Mouse (Mus musculus): Measurements from ENCODE around the gene Cnot11. TPM values are rescaled to one million over a fixed set of nuclear protein-coding genes. Genes with fewer than 3 reads are reported as not detected.
A peak's percentile ranks its signal among the peaks of the same experiment; 100 is the strongest.

Cnot11 gene
- polyA plus RNA-seq, 1 experiment from 2014 or later: 33.5 TPM

- ATAC-seq (ENCODE audit: insufficient read depth, low FRiP score, low TSS enrichment) (no peak), DNase-seq (ENCODE audit: low spot score) (no peak)
- Histone ChIP-seq H3K36me3 (ENCODE audit: control insufficient read depth, insufficient read depth, low read length) (peaks cover 13% of the 10 kb centered on the region), H3K4me2 (ENCODE audit: low read depth) (no peak overlapping the region), H3K27ac (ENCODE audit: low read depth, low read length) (no peak overlapping the region), H3K9ac (ENCODE audit: low read length) (no peak overlapping the region), H3K27me3 (ENCODE audit: control insufficient read depth, insufficient read depth, low read length) (no peaks in the 10 kb centered on the region), H3K4me3 (ENCODE audit: low read depth, low read length) (no peak overlapping the region), H3K4me1 (ENCODE audit: control insufficient read depth, insufficient read depth, low read length) (no peaks in the 10 kb centered on the region), H3K9me3 (ENCODE audit: control insufficient read depth, low read length) (no peaks in the 10 kb centered on the region)
- 97% methylated on average over 7 of the region's 7 CpGs for WGBS
These were observed 10.8 kb downstream of the Cnot11 start for GRCm38 (mm10) chr1:39545589-39545988.

DNA sequence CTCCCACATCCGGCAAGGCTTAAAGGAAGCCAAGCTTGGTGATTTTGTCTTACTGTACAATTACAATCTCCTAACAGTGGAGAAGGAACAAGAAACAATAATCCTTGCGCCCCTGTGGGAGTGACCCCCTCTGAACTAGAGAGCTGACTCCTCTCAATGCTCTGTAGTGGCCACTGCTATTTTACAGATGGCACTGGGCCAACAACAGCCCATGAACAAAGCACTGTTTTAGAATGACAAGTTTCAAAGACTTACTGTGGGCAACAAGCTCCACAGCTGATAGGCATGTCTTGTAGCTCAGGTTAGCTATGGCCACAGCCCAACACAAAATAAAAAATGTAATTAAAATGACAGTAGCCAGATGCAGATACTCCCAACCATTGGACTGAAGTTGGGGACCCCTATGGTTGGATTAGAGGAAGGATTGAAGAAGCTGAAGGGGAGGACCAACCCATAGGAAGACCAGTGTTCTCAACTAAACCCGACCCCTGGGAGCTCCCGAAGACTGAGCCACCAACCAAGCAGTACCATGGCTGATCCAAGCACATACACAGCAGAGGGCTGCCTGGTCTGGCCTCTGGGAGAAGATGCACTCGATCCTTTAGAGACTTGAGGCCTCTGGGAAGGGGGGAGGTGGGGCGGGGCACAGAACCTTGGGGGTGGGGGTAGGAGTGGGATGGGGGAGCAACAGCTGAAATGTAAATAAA is 11.5 kb downstream of the Cnot11 start:
- Histone ChIP-seq H3K4me1 (ENCODE audit: control insufficient read depth, insufficient read depth, low read length) (no peaks in the 10 kb centered on the region), H3K4me3 (ENCODE audit: low read depth, low read length) (no peak overlapping the region), H3K36me3 (ENCODE audit: control insufficient read depth, insufficient read depth, low read length) (peaks cover 9% of the 10 kb centered on the region), H3K9ac (ENCODE audit: low read length) (no peak overlapping the region), H3K27ac (ENCODE audit: low read depth, low read length) (no peak overlapping the region), H3K4me2 (ENCODE audit: low read depth) (no peak overlapping the region), H3K27me3 (ENCODE audit: control insufficient read depth, insufficient read depth, low read length) (no peaks in the 10 kb centered on the region), H3K9me3 (ENCODE audit: control insufficient read depth, low read length) (no peaks in the 10 kb centered on the region)
- ATAC-seq (ENCODE audit: insufficient read depth, low FRiP score, low TSS enrichment) (no peak), DNase-seq (ENCODE audit: low spot score) (no peak)
- WGBS: 95% methylated on average over 6 of the region's 6 CpGs

DNA sequence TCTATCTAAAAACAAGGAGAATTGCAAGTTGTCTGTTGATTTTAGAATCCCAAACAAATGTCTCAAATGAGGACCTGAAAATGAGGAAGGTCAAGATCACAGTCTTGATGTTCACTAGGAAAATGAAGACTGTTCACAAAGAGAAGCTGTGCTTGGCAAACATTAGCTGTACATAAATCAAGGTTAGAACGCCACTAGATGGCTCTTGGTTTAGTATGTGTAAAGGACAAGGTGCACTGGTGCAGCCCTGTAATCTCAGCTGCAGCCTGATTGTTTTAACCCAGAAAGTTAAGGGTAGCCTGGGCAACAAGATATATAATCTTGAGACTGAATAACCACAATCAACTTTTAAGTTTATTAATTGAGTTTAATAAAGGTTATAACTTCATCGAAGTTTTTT is 12.4 kb downstream of the Cnot11 start:
- H3K9ac ChIP-seq (ENCODE audit: low read length): no peak overlapping the region
- H3K9me3 ChIP-seq (ENCODE audit: control insufficient read depth, low read length): no peaks in the 10 kb centered on the region
- ATAC-seq (ENCODE audit: insufficient read depth, low FRiP score, low TSS enrichment): no peak
- no peak overlapping the region for H3K4me2 ChIP-seq (ENCODE audit: low read depth)
- H3K27me3 ChIP-seq (ENCODE audit: control insufficient read depth, insufficient read depth, low read length): no peaks in the 10 kb centered on the region
- H3K4me3 ChIP-seq (ENCODE audit: low read depth, low read length): no peak overlapping the region
- DNase-seq (ENCODE audit: low spot score): no peak
- peaks cover 9% of the 10 kb centered on the region for H3K36me3 ChIP-seq (ENCODE audit: control insufficient read depth, insufficient read depth, low read length)
- WGBS: 69% methylated on average over 2 of the region's 2 CpGs
- no peaks in the 10 kb centered on the region for H3K4me1 ChIP-seq (ENCODE audit: control insufficient read depth, insufficient read depth, low read length)
- no peak overlapping the region for H3K27ac ChIP-seq (ENCODE audit: low read depth, low read length)

GRCm38 (mm10) chr1:39549831-39550230 is 15.0 kb downstream of the Cnot11 start:
- H3K27ac ChIP-seq (ENCODE audit: low read depth, low read length): no peak overlapping the region
- H3K4me1 ChIP-seq (ENCODE audit: control insufficient read depth, insufficient read depth, low read length): no peaks in the 10 kb centered on the region; the same call in 1 of the 2 replicates
- H3K36me3 ChIP-seq (ENCODE audit: control insufficient read depth, insufficient read depth, low read length): peaks cover 9% of the 10 kb centered on the region; the same call in 1 of the 2 replicates
- DNase-seq (ENCODE audit: low spot score) (no peak), ATAC-seq (ENCODE audit: insufficient read depth, low FRiP score, low TSS enrichment) (no peak)
- no peaks in the 10 kb centered on the region for H3K27me3 ChIP-seq (ENCODE audit: control insufficient read depth, insufficient read depth, low read length)
- 94% methylated on average over 2 of the region's 2 CpGs for WGBS
- no peak overlapping the region for H3K9ac ChIP-seq (ENCODE audit: low read length)
- H3K9me3 ChIP-seq (ENCODE audit: control insufficient read depth, low read length): no peaks in the 10 kb centered on the region
- H3K4me3 ChIP-seq (ENCODE audit: low read depth, low read length): no peak overlapping the region
- H3K4me2 ChIP-seq (ENCODE audit: low read depth): no peak overlapping the region

GRCm38 (mm10) chr1:39555556-39556415 is 21.0 kb downstream of the Cnot11 start:
- H3K4me2 ChIP-seq (ENCODE audit: low read depth): no peak overlapping the region
- H3K9ac ChIP-seq (ENCODE audit: low read length): peak overlapping the region; percentile 37; the same call in 1 of the 2 replicates
- H3K36me3 ChIP-seq (ENCODE audit: control insufficient read depth, insufficient read depth, low read length): no peaks in the 10 kb centered on the region
- no peaks in the 10 kb centered on the region for H3K27me3 ChIP-seq (ENCODE audit: control insufficient read depth, insufficient read depth, low read length)
- peak overlapping the region; percentile 24; the same call in 1 of the 2 replicates for H3K27ac ChIP-seq (ENCODE audit: low read depth, low read length)
- ATAC-seq (ENCODE audit: insufficient read depth, low FRiP score, low TSS enrichment) (peak; percentile 71; the same call in 1 of the 2 replicates), DNase-seq (ENCODE audit: low spot score) (peak; percentile 24)
- H3K9me3 ChIP-seq (ENCODE audit: control insufficient read depth, low read length): no peaks in the 10 kb centered on the region
- H3K4me3 ChIP-seq (ENCODE audit: low read depth, low read length): no peak overlapping the region
- peaks cover 13% of the 10 kb centered on the region for H3K4me1 ChIP-seq (ENCODE audit: control insufficient read depth, insufficient read depth, low read length)
- WGBS: 26% methylated on average over 9 of the region's 9 CpGs

- no peak for DNase-seq (ENCODE audit: low spot score)
- Histone ChIP-seq H3K4me3 (ENCODE audit: low read depth, low read length) (no peak overlapping the region), H3K36me3 (ENCODE audit: control insufficient read depth, insufficient read depth, low read length) (no peaks in the 10 kb centered on the region), H3K9me3 (ENCODE audit: control insufficient read depth, low read length) (no peaks in the 10 kb centered on the region), H3K4me1 (ENCODE audit: control insufficient read depth, insufficient read depth, low read length) (peaks cover 13% of the 10 kb centered on the region), H3K27ac (ENCODE audit: low read depth, low read length) (no peak overlapping the region), H3K27me3 (ENCODE audit: control insufficient read depth, insufficient read depth, low read length) (no peaks in the 10 kb centered on the region), H3K4me2 (ENCODE audit: low read depth) (no peak overlapping the region), H3K9ac (ENCODE audit: low read length) (no peak overlapping the region)
- WGBS: 96% methylated on average over 2 of the region's 2 CpGs
- no peak for ATAC-seq (ENCODE audit: insufficient read depth, low FRiP score, low TSS enrichment)
These were observed 24.2 kb downstream of the Cnot11 start for GRCm38 (mm10) chr1:39559009-39559408.

DNA sequence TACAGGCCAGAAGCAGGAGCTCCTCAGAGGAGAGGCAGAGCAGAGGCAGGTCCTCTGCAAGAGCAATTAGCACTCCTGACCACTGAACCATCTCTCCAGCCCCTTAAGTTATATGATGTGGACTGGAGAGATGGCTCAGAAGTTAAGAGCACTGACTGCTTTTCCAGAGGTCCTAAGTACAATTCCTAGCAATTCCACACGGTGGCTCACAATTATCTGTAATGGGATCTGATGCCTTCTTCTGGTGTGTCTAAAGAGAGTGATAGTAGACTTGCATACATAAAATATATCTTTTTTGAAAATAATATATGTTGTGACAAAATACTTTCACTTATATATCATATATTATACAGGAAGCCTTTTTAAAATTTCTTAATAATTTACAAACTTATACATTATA is 27.1 kb downstream of the Cnot11 start:
- no peak overlapping the region for H3K9ac ChIP-seq (ENCODE audit: low read length)
- no peak overlapping the region for H3K4me2 ChIP-seq (ENCODE audit: low read depth)
- DNase-seq (ENCODE audit: low spot score) (no peak), ATAC-seq (ENCODE audit: insufficient read depth, low FRiP score, low TSS enrichment) (no peak)
- no peak overlapping the region for H3K27ac ChIP-seq (ENCODE audit: low read depth, low read length)
- no peaks in the 10 kb centered on the region for H3K9me3 ChIP-seq (ENCODE audit: control insufficient read depth, low read length)
- 63% methylated on average over 1 of the region's 1 CpGs for WGBS
- no peaks in the 10 kb centered on the region for H3K36me3 ChIP-seq (ENCODE audit: control insufficient read depth, insufficient read depth, low read length)
- no peaks in the 10 kb centered on the region for H3K4me1 ChIP-seq (ENCODE audit: control insufficient read depth, insufficient read depth, low read length)
- no peaks in the 10 kb centered on the region for H3K27me3 ChIP-seq (ENCODE audit: control insufficient read depth, insufficient read depth, low read length)
- no peak overlapping the region for H3K4me3 ChIP-seq (ENCODE audit: low read depth, low read length)

- Histone ChIP-seq H3K27me3 (ENCODE audit: control insufficient read depth, insufficient read depth, low read length) (no peaks in the 10 kb centered on the region), H3K4me3 (ENCODE audit: low read depth, low read length) (no peak overlapping the region), H3K9ac (ENCODE audit: low read length) (no peak overlapping the region), H3K27ac (ENCODE audit: low read depth, low read length) (no peak overlapping the region), H3K4me1 (ENCODE audit: control insufficient read depth, insufficient read depth, low read length) (no peaks in the 10 kb centered on the region), H3K9me3 (ENCODE audit: control insufficient read depth, low read length) (no peaks in the 10 kb centered on the region), H3K4me2 (ENCODE audit: low read depth) (no peak overlapping the region), H3K36me3 (ENCODE audit: control insufficient read depth, insufficient read depth, low read length) (no peaks in the 10 kb centered on the region)
- 91% methylated on average over 7 of the region's 7 CpGs for WGBS
- DNase-seq (ENCODE audit: low spot score) (no peak), ATAC-seq (ENCODE audit: insufficient read depth, low FRiP score, low TSS enrichment) (no peak)
These were observed 28.4 kb downstream of the Cnot11 start for GRCm38 (mm10) chr1:39563161-39563560.

Data from neural tube, embryonic 11.5 days (tissue).